Mouse (Mus musculus) v-Abl transformed pro-B cells (cell line): ENCODE measurements around the gene Pramel6.
"Not testable (repeated sequence)": the region's sequence is repeated elsewhere in the genome, so short reads cannot be mapped to it uniquely, and the experiment has no call there.

Source experiments
- in situ Hi-C, 2 experiments: fragments of 400-800 bp; cut with MboI; formaldehyde crosslinking; loops; one replicate each; pipeline ENCODE4 v1.15.1; 2025; ENCODE audit not compliant: unreplicated experiment in 2 of 2

Pramel6 gene

DNA sequence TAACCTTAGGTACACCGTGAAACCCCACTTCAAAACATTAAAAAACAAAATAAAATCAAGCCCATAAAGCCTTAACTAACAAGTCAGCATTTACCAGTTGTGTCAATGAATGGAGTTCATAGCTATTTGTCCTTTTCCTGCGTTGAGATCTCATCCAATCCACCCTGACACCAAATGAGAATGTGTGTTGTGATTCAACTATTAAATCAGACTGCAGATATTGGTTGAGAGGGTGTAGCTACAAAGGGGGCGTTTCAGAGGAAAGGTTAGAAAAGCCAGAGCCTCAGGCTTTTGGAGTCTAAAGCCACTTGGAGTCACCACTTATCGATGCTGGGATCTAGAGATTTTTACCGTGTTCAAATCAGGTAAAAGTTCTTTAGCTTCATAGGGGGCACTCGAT, at the start of gene Pramel6:
TSS of gene Pramel6 (plus strand) at position 301 of the 400 bp plus-strand sequence.
- in situ Hi-C loops: no loop called here

- in situ Hi-C loops: no loop called here
These were observed 44.6 kb upstream of the Pramel6 start for GRCm38 (mm10) chr2:87461769-87462168.

- in situ Hi-C loops: no loop called here
These were observed 26.2 kb upstream of the Pramel6 start for GRCm38 (mm10) chr2:87480207-87480606.

DNA sequence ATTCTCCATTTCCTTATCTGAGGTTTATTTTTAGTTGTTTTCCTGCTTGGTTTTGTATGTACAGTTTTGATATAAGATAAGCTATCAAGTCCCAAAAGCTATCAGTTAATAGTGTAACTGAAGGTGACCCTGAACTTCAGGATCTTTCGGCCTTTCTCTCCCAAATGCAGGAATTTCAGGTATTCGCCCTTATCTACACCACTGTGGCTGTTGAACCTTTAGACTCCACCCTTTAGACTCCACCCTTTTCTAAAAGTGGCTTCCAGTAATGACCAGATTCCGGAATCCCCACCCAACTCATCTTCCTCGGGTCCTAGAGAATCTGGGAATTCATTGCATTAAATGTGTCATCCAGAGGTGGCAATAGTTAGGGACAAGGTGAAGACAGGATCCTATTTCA, 25.2 kb upstream of the Pramel6 start:
- in situ Hi-C loops: no loop called here

DNA sequence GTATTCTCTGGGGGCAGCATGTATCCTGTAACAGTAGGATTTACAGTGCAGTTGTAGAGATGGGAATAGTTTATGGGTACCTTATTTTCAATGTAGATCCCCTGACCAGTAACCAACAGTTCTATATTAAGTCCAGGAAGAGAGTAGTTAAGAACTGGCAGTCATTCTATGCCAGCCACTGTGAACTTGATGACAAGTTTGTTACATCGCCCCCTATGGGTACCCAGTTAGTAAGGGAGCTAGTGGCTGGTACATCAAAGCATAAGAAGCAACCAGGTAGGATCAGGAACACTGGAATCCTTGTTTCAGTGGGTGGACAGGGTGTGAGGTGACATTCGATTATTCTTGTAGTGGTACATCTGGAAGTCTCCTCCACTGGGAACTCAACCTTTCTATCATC, 24.1 kb upstream of the Pramel6 start:
- in situ Hi-C loops: no loop called here

- in situ Hi-C loops: not testable (repeated sequence)
These were observed 9.4 kb upstream of the Pramel6 start, which contains the start of gene Pramel7 for GRCm38 (mm10) chr2:87496993-87497392. Gene Pramel7 (minus strand): TSS chr2:87497093.

GRCm38 (mm10) chr2:87515046-87515445, 8.7 kb downstream of the Pramel6 start:
- in situ Hi-C loops: no loop called here

DNA sequence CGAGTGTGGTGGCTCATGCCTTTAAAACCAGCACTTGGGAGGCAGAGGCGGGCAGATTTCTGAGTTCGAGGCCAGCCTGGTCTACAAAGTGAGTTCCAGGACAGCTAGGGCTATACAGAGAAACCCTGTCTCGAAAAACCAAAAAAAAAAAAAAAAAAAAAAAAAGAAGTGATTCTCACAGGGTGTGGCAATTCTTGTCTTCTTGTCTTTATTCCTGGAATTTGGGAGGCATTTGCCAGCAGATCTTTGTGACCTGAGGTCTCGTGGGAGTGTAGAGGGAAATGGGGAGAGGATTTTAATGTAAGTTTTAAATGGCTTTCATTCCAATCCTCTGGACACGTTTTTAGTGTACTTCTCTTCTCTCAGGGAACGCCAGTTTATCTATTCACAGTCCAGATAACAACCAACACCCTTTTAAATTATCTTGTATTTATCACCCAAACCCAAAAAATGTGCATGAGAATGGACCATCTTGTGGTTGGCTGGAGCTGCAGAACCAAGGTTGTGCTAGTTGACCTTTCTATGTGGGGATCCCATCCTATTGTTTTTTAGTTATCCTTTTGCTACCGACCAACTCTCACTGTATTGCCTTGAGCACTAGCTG, 9.2 kb downstream of the Pramel6 start:
- in situ Hi-C loops: no loop called here

DNA sequence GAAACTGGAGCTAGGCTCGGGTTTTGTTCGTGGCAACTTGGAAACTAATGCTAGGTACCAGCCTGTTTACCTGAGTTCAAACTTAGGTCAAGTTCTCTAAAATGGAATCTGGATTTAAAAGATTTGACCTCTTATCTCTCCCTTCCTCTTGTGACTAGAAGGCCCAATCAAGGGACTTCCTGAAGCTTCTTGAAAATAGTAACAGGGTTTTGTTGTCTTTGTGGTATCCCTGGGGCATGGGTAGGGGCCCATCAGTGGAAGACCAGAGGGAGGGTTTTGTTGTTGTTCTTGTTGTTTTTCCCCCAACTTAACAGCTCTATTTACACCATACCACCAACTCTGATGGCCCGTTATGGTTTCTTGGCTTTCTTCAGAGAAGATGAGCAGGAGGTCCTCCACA, 10.2 kb downstream of the Pramel6 start:
- in situ Hi-C loops: no loop called here

- in situ Hi-C loops: no loop called here
These were observed 14.3 kb downstream of the Pramel6 start for GRCm38 (mm10) chr2:87520651-87521050.

GRCm38 (mm10) chr2:87525899-87526616, 19.7 kb downstream of the Pramel6 start:
- in situ Hi-C loops: not testable (repeated sequence)

DNA sequence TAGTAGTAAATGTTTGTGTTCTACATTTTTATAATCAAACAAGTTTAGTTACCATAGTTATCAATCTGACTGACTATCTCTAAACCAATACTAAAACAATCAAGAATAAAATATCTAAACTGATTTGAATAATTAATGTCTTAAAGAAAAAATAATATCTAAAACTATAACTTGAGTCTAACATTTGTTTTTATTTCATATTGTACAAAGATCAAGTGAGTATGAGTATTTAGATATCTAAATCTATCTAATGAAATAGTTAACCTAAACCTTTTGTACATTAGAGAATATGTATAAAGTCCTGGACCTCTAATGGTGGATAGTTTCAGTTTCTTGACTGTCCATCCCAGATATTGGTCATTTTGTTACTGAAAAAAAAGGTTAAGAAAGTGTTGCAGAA, 25.1 kb downstream of the Pramel6 start, which contains the start of gene Olfr153:
TSS of gene Olfr153 (plus strand) at position 301 of the 400 bp plus-strand sequence.
- in situ Hi-C loops: no loop called here

GRCm38 (mm10) chr2:87534826-87535225, 28.5 kb downstream of the Pramel6 start:
- in situ Hi-C loops: no loop called here

- in situ Hi-C loops: no loop called here
These were observed 39.1 kb downstream of the Pramel6 start, which contains the start of gene Olfr1128 for GRCm38 (mm10) chr2:87545442-87545841. Gene Olfr1128 (minus strand): TSS chr2:87545542.
